In the genomic region with DNA sequence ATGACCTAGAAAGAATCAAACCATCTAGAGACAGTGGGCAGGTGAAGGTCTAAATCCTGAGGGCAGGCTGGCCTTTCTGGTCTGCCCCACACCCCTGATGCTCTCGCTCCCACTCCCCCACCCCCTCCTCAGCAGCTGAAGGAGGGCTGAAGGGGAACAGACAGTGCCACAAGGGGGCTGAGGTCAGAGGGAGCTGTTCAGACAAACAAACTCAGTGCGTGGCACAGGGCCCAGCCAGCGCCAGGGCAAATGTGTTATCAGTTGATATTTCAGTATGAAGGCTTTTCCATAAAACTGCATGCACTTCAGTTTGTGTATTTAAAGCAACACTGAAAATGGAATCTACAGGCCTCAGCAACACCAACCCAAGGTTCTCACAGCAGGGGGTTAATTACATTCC, we compare ENCODE assay signal across 12 mouse cellular contexts.
DNase-seq lines count a peak whose midpoint lies in the region; ATAC-seq lines count a peak whose summit lies in the region.
"Had no signal": no experiment of that assay in that cellular context is flagged by ENCODE, and none has a peak within 500 bp of the region (broad histone marks: within the 10 kb centered on the region; RNA-seq: fewer than 3 reads in every experiment).

No protein-coding gene starts in this region.

- peaks cover 5% of the 10 kb centered on the region for H3K9me3 ChIP-seq in heart, embryonic 13.5 days
- H3K9me3 ChIP-seq in neural tube, embryonic 13.5 days = peaks cover 3% of the 10 kb centered on the region; the same call in 1 of the 2 replicates

- peaks cover 19% of the 10 kb centered on the region for H3K4me1 ChIP-seq in heart, embryonic 13.5 days
- H3K4me1 ChIP-seq in neural tube, embryonic 13.5 days (replicated peaks) = peaks cover 11% of the 10 kb centered on the region

- H3K36me3 ChIP-seq in heart, embryonic 13.5 days = no peaks in the 10 kb centered on the region
- H3K36me3 ChIP-seq in neural tube, embryonic 13.5 days = no peaks in the 10 kb centered on the region

- WGBS in heart, embryonic 13.5 days = 10% methylated on average over 3 of the region's 3 CpGs
- WGBS in neural tube, embryonic 13.5 days = 35% methylated on average over 3 of the region's 3 CpGs

- DNase-seq in heart, adult 9 months (ENCODE audit: low spot score in 2 of 2) = no peak
- DNase-seq in neural tube, embryonic 10.5 days (ENCODE audit: extremely low spot score, low spot score) = no peak
- peak; percentile 21 for DNase-seq in mesoderm, embryonic 11.5 days (ENCODE audit: low read depth, low spot score)
- peak; percentile 59 for DNase-seq in testis, postnatal 14 days (ENCODE audit: low spot score)
- no peak for DNase-seq in gastrocnemius, adult 8-10 months (ENCODE audit: low spot score in 2 of 2)
- DNase-seq: cerebellum, adult 9-11 months; heart, adult 18-20 months; lung, adult 18-20 months had no signal

- H3K27me3 ChIP-seq in heart, embryonic 13.5 days (replicated peaks) = no peaks in the 10 kb centered on the region
- H3K27me3 ChIP-seq in neural tube, embryonic 13.5 days = no peaks in the 10 kb centered on the region

- H3K9ac ChIP-seq in heart, embryonic 13.5 days = peak overlapping the region; percentile 21; the same call in 1 of the 2 replicates
- H3K9ac ChIP-seq in neural tube, embryonic 13.5 days = no peak overlapping the region

- ATAC-seq in heart, embryonic 13.5 days (ENCODE audit: extremely low read depth, insufficient number of reproducible peaks, low FRiP score, low TSS enrichment) = no peak
- ATAC-seq in neural tube, embryonic 13.5 days (ENCODE audit: low read depth) = no peak
- ATAC-seq: CD4-positive, CD25-positive, alpha-beta regulatory T cell, adult 4 months had no signal

- H3K27ac ChIP-seq in heart, embryonic 13.5 days (replicated peaks) = peak overlapping the region; percentile 21; the same call in 1 of the 2 replicates
- 0 out of 2 replicates have a peak overlapping the region, but pooled peaks have one; percentile 23 for H3K27ac ChIP-seq in neural tube, embryonic 13.5 days (replicated peaks)

- no peak overlapping the region for H3K4me3 ChIP-seq in heart, embryonic 13.5 days
- no peak overlapping the region for H3K4me3 ChIP-seq in neural tube, embryonic 13.5 days
- H3K4me3 ChIP-seq: myocyte had no signal

- H3K4me2 ChIP-seq in heart, embryonic 13.5 days = 0 out of 2 replicates have a peak overlapping the region, but pooled peaks have one; percentile 7
- H3K4me2 ChIP-seq in neural tube, embryonic 13.5 days = no peak overlapping the region

Comparison
In these comparisons a context has a peak if more than half of its experiments do, and no peak if none do; other contexts are left out.
1. DNase-seq: peak in mesoderm, embryonic 11.5 days (single experiment) and testis, postnatal 14 days (single experiment); none in heart, adult 9 months (0 of 2), neural tube, embryonic 10.5 days (single experiment) and gastrocnemius, adult 8-10 months (0 of 2).